Mouse (Mus musculus) olfactory bulb, adult 2 months (tissue): ENCODE data around the gene Dgat2.

Experiments used
- CTCF ChIP-seq: fragments of 200-500 bp; IDR thresholded peaks from 2 replicates; pipeline ENCODE4 v1.5.1; 2012; ENCODE audit warnings: low read depth, mild to moderate bottlenecking, low read length, moderate library complexity; ENCODE audit not compliant: insufficient read depth
- POLR2A ChIP-seq: fragments of 200-500 bp; IDR thresholded peaks from 2 replicates; pipeline ENCODE4 v1.6.1; 2012; ENCODE audit warnings: mild to moderate bottlenecking, low read depth, low read length, moderate library complexity; ENCODE audit not compliant: insufficient read depth

DNA sequence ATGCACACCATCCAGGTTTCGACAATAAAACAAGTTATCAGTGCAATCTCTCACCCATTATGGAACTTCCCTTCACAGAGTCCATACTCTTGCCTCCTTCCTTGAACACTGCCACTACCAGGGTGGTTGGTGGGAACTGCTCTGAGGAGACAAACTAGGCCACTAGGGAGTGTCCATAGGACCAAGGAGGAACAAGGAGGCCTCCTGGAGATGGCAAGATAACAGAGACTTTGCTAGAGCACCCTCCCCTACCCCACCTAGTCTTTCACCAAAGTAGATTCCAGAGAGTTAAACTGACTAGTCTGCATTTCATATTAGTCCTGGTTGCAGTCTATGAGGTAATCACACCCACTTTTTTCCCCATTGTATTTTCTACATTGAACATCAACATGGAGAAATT is 2.4 kb downstream of the Dgat2 start:
- TF ChIP-seq CTCF = no peak
- no peak for TF ChIP-seq POLR2A
